Mouse (Mus musculus) adrenal gland, postnatal 10 days (tissue): Measurements from ENCODE around the gene Spaca5. TPM values are rescaled to one million over a fixed set of nuclear protein-coding genes. Genes with fewer than 3 reads are reported as not detected.
A peak's percentile ranks its signal among the peaks of the same experiment; 100 is the strongest.

ENCODE experiments used
- DNase-seq: peaks from one replicate; pipeline ENCODE4 v3.0.0; 2021; ENCODE audit warnings: mixed read lengths
- long read RNA-seq, 2 experiments: library from polyadenylated mRNA; stranded (forward); transcript quantifications; one replicate each; pipeline ENCODE4 v2.0.0; 2021
- total RNA-seq, 2 experiments: library from RNA; stranded (reverse); gene quantifications; 2 replicates each; pipeline ENCODE4 v1.2.3; 2021

Gene Spaca5
- not detected for total RNA-seq
- long read RNA-seq, experiment 1: 0 reads
- long read RNA-seq, experiment 2: 0 reads

GRCm38 (mm10) chrX:21068106-21068505, at the start of gene Spaca5:
Gene Spaca5 (plus strand): TSS chrX:21068406.
- DNase-seq: no peak

GRCm38 (mm10) chrX:21061460-21061859, 6.7 kb upstream of the Spaca5 start:
- peak; percentile 2 for DNase-seq

GRCm38 (mm10) chrX:21061866-21062543, 6.2 kb upstream of the Spaca5 start, which contains the start of gene Zfp182:
Gene Zfp182 (minus strand): TSS chrX:21062316.
- peak; percentile 83 for DNase-seq

GRCm38 (mm10) chrX:21062544-21062890, 5.7 kb upstream of the Spaca5 start:
- peak; percentile 0 for DNase-seq

GRCm38 (mm10) chrX:21088645-21088982, 20.4 kb downstream of the Spaca5 start:
- DNase-seq: no peak

GRCm38 (mm10) chrX:21088983-21089866, 21.0 kb downstream of the Spaca5 start, which contains the start of gene Zfp300:
Gene Zfp300 (minus strand): TSS chrX:21089527.
- DNase-seq: peak; percentile 73

- DNase-seq: no peak
These were observed 21.6 kb downstream of the Spaca5 start for GRCm38 (mm10) chrX:21089867-21090239.

- DNase-seq: no peak
These were observed 47.3 kb downstream of the Spaca5 start, which contains the start of gene Ssxa1 for GRCm38 (mm10) chrX:21115520-21115919. Gene Ssxa1 (plus strand): TSS chrX:21115820.

Other genes with a start within 250 kb of the Spaca5 start
- 10 to 100 TPM; 21.8 to 23.3 TPM for gene Timp1, start 198.2 kb upstream of the Spaca5 start, total RNA-seq
- 10 to 100 TPM in 1 of 2 experiments, 1 to 10 TPM in 1; 6.4 to 12.3 TPM for gene Syn1, start 147.4 kb upstream of the Spaca5 start, total RNA-seq
- 10 to 100 TPM; 18.5 to 19.1 TPM for gene Cfp, start 136.9 kb upstream of the Spaca5 start, total RNA-seq
- 10 to 100 TPM; 11.9 to 16.3 TPM for gene Elk1, start 117.8 kb upstream of the Spaca5 start, total RNA-seq
- 10 to 100 TPM; 36.0 to 42.0 TPM for gene Uxt, start 106.4 kb upstream of the Spaca5 start, total RNA-seq
- 1 to 10 TPM; 6.6 to 9.5 TPM for gene Zfp182, start 6.1 kb upstream of the Spaca5 start, total RNA-seq
- gene Zfp300, start 21.1 kb downstream of the Spaca5 start, total RNA-seq: 1 to 10 TPM; 1.5 to 2.9 TPM
- not detected for gene Ssxa1, start 47.4 kb downstream of the Spaca5 start, total RNA-seq
- gene Gm21876, start 107.2 kb downstream of the Spaca5 start, total RNA-seq: not detected